Mouse (Mus musculus) myocyte (in vitro differentiated cells): Measurements from ENCODE around the gene Pitpnb. TPM values are rescaled to one million over a fixed set of nuclear protein-coding genes. Genes with fewer than 3 reads are reported as not detected.

Source experiments
- H3K27me3 ChIP-seq: one replicate; pipeline ENCODE4 v1.6.1; 2011; ENCODE audit not compliant: control insufficient read depth, insufficient read depth, insufficient read length
- H3K36me3 ChIP-seq: one replicate; pipeline ENCODE4 v1.6.1; 2011; ENCODE audit not compliant: control insufficient read depth, insufficient read depth
- H3K4me2 ChIP-seq: one replicate; pipeline ENCODE4 v1.6.1; 2011; ENCODE audit warnings: low read depth, control low read depth
- H3K4me3 ChIP-seq: one replicate; pipeline ENCODE4 v1.5.1; 2011; ENCODE audit warnings: mild to moderate bottlenecking, control low read depth, moderate library complexity
- H3K79me2 ChIP-seq: one replicate; pipeline ENCODE4 v1.6.1; 2011; ENCODE audit not compliant: control insufficient read depth, insufficient read depth
- H3ac ChIP-seq: one replicate; pipeline ENCODE4 v1.6.1; 2011; ENCODE audit not compliant: control insufficient read depth, insufficient read length
- CEBPB ChIP-seq: IDR thresholded peaks from 2 replicates; pipeline ENCODE4 v1.6.1; 2011; ENCODE audit warnings: mild to moderate bottlenecking, moderate library complexity; ENCODE audit not compliant: poor library complexity, insufficient read depth, severe bottlenecking
- E2F4 ChIP-seq: IDR thresholded peaks from one replicate; pipeline ENCODE4 v1.6.1; 2011; ENCODE audit warnings: mild to moderate bottlenecking, control low read depth, moderate library complexity; ENCODE audit not compliant: insufficient read depth
- MAX ChIP-seq: IDR thresholded peaks from one replicate; pipeline ENCODE4 v1.6.1; 2011; ENCODE audit warnings: low read depth, mild to moderate bottlenecking, control low read depth
- MYOD1 ChIP-seq, 3 experiments: IDR thresholded peaks; one replicate each; pipeline ENCODE4 v1.6.1; 2011; ENCODE audit warnings: control low read depth in 2 of 3, low read depth in 2 of 3, mild to moderate bottlenecking in 2 of 3, moderate library complexity in 1 of 3; ENCODE audit not compliant: insufficient read length in 2 of 3, control insufficient read depth in 1 of 3
- MYOG ChIP-seq, 3 experiments: IDR thresholded peaks; one replicate each; pipeline ENCODE4 v1.6.1; 2011; ENCODE audit warnings: control low read depth in 2 of 3, low read depth in 2 of 3, mild to moderate bottlenecking in 2 of 3; ENCODE audit not compliant: insufficient read length in 2 of 3, control insufficient read depth in 1 of 3, insufficient read depth in 1 of 3
- POLR2A ChIP-seq: IDR thresholded peaks from one replicate; pipeline ENCODE4 v1.6.1; 2011; ENCODE audit warnings: low read depth, mild to moderate bottlenecking, control low read depth, moderate library complexity; ENCODE audit not compliant: insufficient read length
- POLR2AphosphoS2 ChIP-seq: IDR thresholded peaks from one replicate; pipeline ENCODE4 v1.6.1; 2011; ENCODE audit warnings: low read depth, control low read depth; ENCODE audit not compliant: insufficient read length
- REST ChIP-seq: IDR thresholded peaks from one replicate; pipeline ENCODE4 v1.6.1; 2011; ENCODE audit warnings: mild to moderate bottlenecking, control low read depth, moderate library complexity; ENCODE audit not compliant: insufficient read depth, insufficient read length
- SRF ChIP-seq: IDR thresholded peaks from one replicate; pipeline ENCODE4 v1.6.1; 2011; ENCODE audit warnings: low read depth; ENCODE audit not compliant: control insufficient read depth, insufficient read length
- TCF12 ChIP-seq: IDR thresholded peaks from one replicate; pipeline ENCODE4 v1.6.1; 2011; ENCODE audit warnings: mild to moderate bottlenecking, control low read depth; ENCODE audit not compliant: poor library complexity, insufficient read depth, severe bottlenecking
- TCF3 ChIP-seq: IDR thresholded peaks from one replicate; pipeline ENCODE4 v1.6.1; 2011; ENCODE audit warnings: low read depth, control low read depth; ENCODE audit not compliant: insufficient read length
- USF1 ChIP-seq: IDR thresholded peaks from one replicate; pipeline ENCODE4 v1.6.1; 2011; ENCODE audit warnings: low read depth, mild to moderate bottlenecking, control low read depth, moderate library complexity
- polyA plus RNA-seq: library from polyadenylated mRNA; unstranded; fragments of >200 nt; fragmentation: generic; extraction: Trizol; gene quantifications from one replicate; pipeline ENCODE4 v1.2.1, GENCODE M21; 2012; ENCODE audit warnings: missing spikeins

The Pitpnb gene
- polyA plus RNA-seq, 1 experiment = 52.2 TPM

GRCm38 (mm10) chr5:111398471-111398870 is 67.9 kb downstream of the Pitpnb start:
- Histone ChIP-seq H3ac (no peak overlapping the region), H3K79me2 (no peaks in the 10 kb centered on the region), H3K27me3 (peaks cover 57% of the 10 kb centered on the region), H3K36me3 (no peaks in the 10 kb centered on the region), H3K4me3 (no peak overlapping the region), H3K4me2 (no peak overlapping the region)
- TF ChIP-seq E2F4 (no peak), REST (no peak), TCF3 (no peak), TCF12 (no peak), MAX (no peak)

- Histone ChIP-seq H3K27me3 (peaks cover 63% of the 10 kb centered on the region), H3K4me2 (no peak overlapping the region), H3ac (no peak overlapping the region), H3K79me2 (no peaks in the 10 kb centered on the region), H3K36me3 (no peaks in the 10 kb centered on the region), H3K4me3 (no peak overlapping the region)
- no peak for TF ChIP-seq E2F4
- no peak for TF ChIP-seq POLR2AphosphoS2
- no peak for TF ChIP-seq CEBPB
- TF ChIP-seq MAX = no peak
- no peak for TF ChIP-seq MYOG (IDR thresholded peaks at IDR 0.05; ENCODE audit: control insufficient read depth in 1 of 3, insufficient read depth in 1 of 3, insufficient read length in 2 of 3, low read depth in 2 of 3)
- TF ChIP-seq TCF12 = no peak
- no peak for TF ChIP-seq POLR2A
- TF ChIP-seq REST = no peak
- TF ChIP-seq TCF3 = no peak
Measured at GRCm38 (mm10) chr5:111399271-111399670, 68.7 kb downstream of the Pitpnb start.

GRCm38 (mm10) chr5:111401879-111402650 is 71.5 kb downstream of the Pitpnb start:
- no peaks in the 10 kb centered on the region for H3K36me3 ChIP-seq
- peaks cover 80% of the 10 kb centered on the region for H3K27me3 ChIP-seq
- H3ac ChIP-seq = no peak overlapping the region
- H3K4me3 ChIP-seq = no peak overlapping the region
- TF ChIP-seq TCF3 (no peak), POLR2A (no peak), REST (no peak), CEBPB (no peak), USF1 (no peak), MAX (no peak), SRF (no peak), MYOD1 (IDR thresholded peaks at IDR 0.05; ENCODE audit: control insufficient read depth in 1 of 3, insufficient read length in 2 of 3, low read depth in 2 of 3) (no peak)
- H3K79me2 ChIP-seq = no peaks in the 10 kb centered on the region
- no peak overlapping the region for H3K4me2 ChIP-seq

- Histone ChIP-seq H3K36me3 (no peaks in the 10 kb centered on the region), H3K4me2 (no peak overlapping the region), H3K4me3 (no peak overlapping the region), H3K79me2 (no peaks in the 10 kb centered on the region), H3K27me3 (peaks cover 80% of the 10 kb centered on the region), H3ac (no peak overlapping the region)
- TF ChIP-seq TCF3 (no peak), POLR2AphosphoS2 (no peak), USF1 (no peak), TCF12 (no peak), E2F4 (no peak), REST (no peak), MAX (no peak), MYOD1 (IDR thresholded peaks at IDR 0.05; ENCODE audit: control insufficient read depth in 1 of 3, insufficient read length in 2 of 3, low read depth in 2 of 3) (no peak), SRF (no peak), CEBPB (no peak)
Measured at GRCm38 (mm10) chr5:111402651-111402996, 72.1 kb downstream of the Pitpnb start.

GRCm38 (mm10) chr5:111404721-111405120 is 74.2 kb downstream of the Pitpnb start:
- Histone ChIP-seq H3K4me2 (no peak overlapping the region), H3K27me3 (peaks cover 83% of the 10 kb centered on the region), H3K36me3 (no peaks in the 10 kb centered on the region), H3K4me3 (no peak overlapping the region), H3K79me2 (no peaks in the 10 kb centered on the region), H3ac (no peak overlapping the region)
- no peak for TF ChIP-seq REST
- TF ChIP-seq MYOG (IDR thresholded peaks at IDR 0.05; ENCODE audit: control insufficient read depth in 1 of 3, insufficient read depth in 1 of 3, insufficient read length in 2 of 3, low read depth in 2 of 3) = peak in 1 of 3 experiments; percentile 60
- peak in 1 of 3 experiments; percentile 27 for TF ChIP-seq MYOD1 (IDR thresholded peaks at IDR 0.05; ENCODE audit: control insufficient read depth in 1 of 3, insufficient read length in 2 of 3, low read depth in 2 of 3)
